Mouse (Mus musculus) G1E (cell line): ENCODE results near the gene Foxn2. TPM values are rescaled to one million over a fixed set of nuclear protein-coding genes. Genes with fewer than 3 reads are reported as not detected.

Source experiments
- ATAC-seq: 2 replicates; pipeline ENCODE4 v1.8.0; 2016; ENCODE audit warnings: mild to moderate bottlenecking; ENCODE audit not compliant: insufficient number of reproducible peaks, poor library complexity, low FRiP score, severe bottlenecking; ENCODE audit errors: extremely low read depth
- DNase-seq: peaks from one replicate; pipeline ENCODE4 v3.0.0; 2012; ENCODE audit warnings: low spot score
- H3K27me3 ChIP-seq: 2 replicates; pipeline ENCODE4 v1.6.1; 2012; ENCODE audit warnings: mild to moderate bottlenecking, low read length, inconsistent platforms; ENCODE audit not compliant: insufficient read depth
- H3K36me3 ChIP-seq: replicated peaks from 2 replicates; pipeline ENCODE3; 2012; ENCODE audit warnings: mild to moderate bottlenecking, inconsistent platforms
- H3K4me1 ChIP-seq: 2 replicates; pipeline ENCODE4 v1.6.1; 2012; ENCODE audit warnings: low read depth, low read length, inconsistent platforms, mixed read lengths; ENCODE audit not compliant: insufficient read depth
- H3K4me3 ChIP-seq: 2 replicates; pipeline ENCODE4 v1.5.1; 2012; ENCODE audit warnings: low read depth, mild to moderate bottlenecking, inconsistent platforms, low read length, moderate library complexity, mixed read lengths
- H3K9me3 ChIP-seq: replicated peaks from 2 replicates; pipeline ENCODE4 v1.6.1; 2012; ENCODE audit warnings: inconsistent platforms
- CTCF ChIP-seq: IDR thresholded peaks from 2 replicates; pipeline ENCODE4 v1.5.1; 2012; ENCODE audit warnings: low read depth, low read length, inconsistent platforms, mixed read lengths
- GATA1 ChIP-seq: IDR thresholded peaks from 2 replicates; pipeline ENCODE4 v1.6.1; 2012; ENCODE audit warnings: borderline replicate concordance, low read length, inconsistent platforms, mixed read lengths
- GATA2 ChIP-seq: IDR thresholded peaks from 2 replicates; pipeline ENCODE4 v1.6.1; 2012; ENCODE audit warnings: low read depth, low read length, inconsistent platforms, borderline replicate concordance
- POLR2AphosphoS5 ChIP-seq: IDR thresholded peaks from 2 replicates; pipeline ENCODE4 v1.6.1; 2012; ENCODE audit warnings: low read depth, low read length, inconsistent platforms; ENCODE audit not compliant: insufficient replicate concordance
- TAL1 ChIP-seq: conservative IDR thresholded peaks from 2 replicates; pipeline ENCODE4 v1.6.1; 2012; ENCODE audit warnings: low read depth, low read length, inconsistent platforms, mixed read lengths
- polyA plus RNA-seq: library from polyadenylated mRNA; stranded (reverse); fragments of >175 nt; gene quantifications from 2 replicates; pipeline ENCODE4 v1.2.3, GENCODE M21; 2012
- total RNA-seq, 2 experiments: library from RNA; stranded (forward) in 1 of 2; stranded (reverse) in 1 of 2; fragments of 200-1000 nt in 1 of 2; fragments of >200 nt in 1 of 2; fragmentation: Nextera tagmentation in 1 of 2; gene quantifications; 2 replicates each; pipeline ENCODE4 v1.2.3; 2014 to 2017

Gene Foxn2
- total and polyA plus RNA-seq, 3 experiments: 18.8 to 43.9 (median 42.0) TPM

GRCm38 (mm10) chr17:88529519-88530235, 89.2 kb downstream of the Foxn2 start, which contains the start of gene Ppp1r21:
TSS of gene Ppp1r21 (plus strand) at chr17:88530118.
- Histone ChIP-seq H3K4me1 (peaks cover 24% of the 10 kb centered on the region), H3K4me3 (peak within 1 kb of the TSS; percentile 83), H3K9me3 (no peaks in the 10 kb centered on the region), H3K36me3 (peaks cover 6% of the 10 kb centered on the region), H3K27me3 (peaks cover under 1% of the 10 kb centered on the region)
- ATAC-seq (peak; percentile 87), DNase-seq (peak; percentile 89)
- no peak for TF ChIP-seq TAL1
- no peak for TF ChIP-seq GATA1

- TF ChIP-seq GATA1 (no peak), TAL1 (no peak), CTCF (no peak), POLR2AphosphoS5 (no peak), GATA2 (no peak)
- Histone ChIP-seq H3K36me3 (peaks cover 11% of the 10 kb centered on the region), H3K4me3 (peak overlapping the region; percentile 83), H3K4me1 (peaks cover 24% of the 10 kb centered on the region), H3K9me3 (no peaks in the 10 kb centered on the region), H3K27me3 (no peaks in the 10 kb centered on the region)
- DNase-seq (no peak), ATAC-seq (peak; percentile 9; the same call in 1 of the 2 replicates)
Measured at GRCm38 (mm10) chr17:88530236-88530619, 89.7 kb downstream of the Foxn2 start.

- Histone ChIP-seq H3K4me1 (peaks cover 24% of the 10 kb centered on the region), H3K9me3 (no peaks in the 10 kb centered on the region), H3K36me3 (peaks cover 15% of the 10 kb centered on the region), H3K27me3 (no peaks in the 10 kb centered on the region), H3K4me3 (peak overlapping the region; percentile 83)
- no peak for ATAC-seq
- TF ChIP-seq CTCF: no peak
- TF ChIP-seq GATA1: no peak
- TF ChIP-seq GATA2: no peak
- no peak for TF ChIP-seq POLR2AphosphoS5
- no peak for TF ChIP-seq TAL1
- no peak for DNase-seq
Measured at GRCm38 (mm10) chr17:88530667-88531066, 90.2 kb downstream of the Foxn2 start.

- DNase-seq (no peak), ATAC-seq (no peak)
- H3K27me3 ChIP-seq: no peaks in the 10 kb centered on the region
- peaks cover 24% of the 10 kb centered on the region for H3K4me1 ChIP-seq
- no peak for TF ChIP-seq TAL1
- TF ChIP-seq CTCF: no peak
- no peak for TF ChIP-seq GATA1
- no peak for TF ChIP-seq GATA2
- no peak for TF ChIP-seq POLR2AphosphoS5
- H3K9me3 ChIP-seq: no peaks in the 10 kb centered on the region
- H3K36me3 ChIP-seq: peaks cover 18% of the 10 kb centered on the region
- H3K4me3 ChIP-seq: no peak overlapping the region
Measured at GRCm38 (mm10) chr17:88531176-88531575, 90.7 kb downstream of the Foxn2 start.

- no peaks in the 10 kb centered on the region for H3K9me3 ChIP-seq
- ATAC-seq (no peak), DNase-seq (no peak)
Measured at GRCm38 (mm10) chr17:88537842-88538430, 97.4 kb downstream of the Foxn2 start.

More at GRCm38 (mm10) chr17:88537842-88538430, 97.4 kb downstream of the Foxn2 start:
- Histone ChIP-seq H3K36me3 (peaks cover 53% of the 10 kb centered on the region), H3K4me1 (0 out of 2 replicates have a peak, but pooled peaks cover 3% of the 10 kb centered on the region), H3K27me3 (no peaks in the 10 kb centered on the region), H3K4me3 (no peak overlapping the region)
- TF ChIP-seq CTCF: no peak
- TF ChIP-seq TAL1: no peak
- no peak for TF ChIP-seq GATA2
- no peak for TF ChIP-seq GATA1
- TF ChIP-seq POLR2AphosphoS5: no peak

Other genes with a start within 250 kb of the Foxn2 start
- 31.8 and 34.3 TPM in 2 replicates for gene Ppp1r21, start 89.4 kb downstream of the Foxn2 start, total RNA-seq (2014; fragmentation: Nextera tagmentation)
- 31.0 and 33.5 TPM in 2 replicates for gene Ppp1r21, start 89.4 kb downstream of the Foxn2 start, total RNA-seq (2017)
- 3.4 and 4.6 TPM in 2 replicates for gene Ppp1r21, start 89.4 kb downstream of the Foxn2 start, polyA plus RNA-seq
- gene Ston1, start 157.0 kb downstream of the Foxn2 start, total RNA-seq (2014; fragmentation: Nextera tagmentation): 0.39 and 1.1 TPM in 2 replicates
- 0.06 and 0.49 TPM in 2 replicates for gene Ston1, start 157.0 kb downstream of the Foxn2 start, total RNA-seq (2017)
- 0.09 and 0.14 TPM in 2 replicates for gene Ston1, start 157.0 kb downstream of the Foxn2 start, polyA plus RNA-seq
- not detected in 2 replicates for gene Gtf2a1l, start 227.9 kb downstream of the Foxn2 start, total RNA-seq (2014; fragmentation: Nextera tagmentation)
- not detected in 2 replicates for gene Gtf2a1l, start 227.9 kb downstream of the Foxn2 start, total RNA-seq (2017)
- not detected in 2 replicates for gene Gtf2a1l, start 227.9 kb downstream of the Foxn2 start, polyA plus RNA-seq